Mouse (Mus musculus) cortical plate, adult 2 months (tissue): Measurements from ENCODE around the gene Tnrc6c. TPM values are rescaled to one million over a fixed set of nuclear protein-coding genes. Genes with fewer than 3 reads are reported as not detected.
A peak's percentile ranks its signal among the peaks of the same experiment; 100 is the strongest.

Experiments used
- H3K27ac ChIP-seq: fragments of 200-500 bp; 2 replicates; pipeline ENCODE4 v1.5.1; 2012; ENCODE audit warnings: low read length, control low read depth, inconsistent platforms; ENCODE audit not compliant: insufficient read depth
- H3K4me1 ChIP-seq: fragments of 200-500 bp; 2 replicates; pipeline ENCODE4 v1.6.1; 2011; ENCODE audit warnings: low read length; ENCODE audit not compliant: control insufficient read depth, insufficient read depth
- H3K4me3 ChIP-seq: fragments of 200-500 bp; 2 replicates; pipeline ENCODE4 v1.5.1; 2011; ENCODE audit warnings: mild to moderate bottlenecking, low read length, control low read depth; ENCODE audit not compliant: insufficient read depth
- CTCF ChIP-seq: fragments of 200-500 bp; IDR thresholded peaks from 2 replicates; pipeline ENCODE4 v1.5.1; 2011; ENCODE audit warnings: mild to moderate bottlenecking, control low read depth, low read length; ENCODE audit not compliant: insufficient read depth; ENCODE audit errors: extremely low read depth
- POLR2A ChIP-seq: fragments of 200-500 bp; IDR thresholded peaks from 2 replicates; pipeline ENCODE4 v1.6.1; 2011; ENCODE audit warnings: mild to moderate bottlenecking, low read length, control low read depth; ENCODE audit not compliant: insufficient read depth; ENCODE audit errors: extremely low read depth
- polyA plus RNA-seq: library from polyadenylated mRNA; depleted of rRNA; stranded (reverse); fragments of >200 nt; gene quantifications from 2 replicates; pipeline ENCODE4 v1.2.3, GENCODE M21; 2012; rRNA removed

Tnrc6c gene
- 46.9 and 54.7 TPM in 2 replicates for polyA plus RNA-seq

GRCm38 (mm10) chr11:117653491-117654351 is at the start of gene Tnrc6c:
TSS of gene Tnrc6c (plus strand) at chr11:117654289.
- Histone ChIP-seq H3K27ac (peak within 1 kb of the TSS; percentile 97), H3K4me3 (peak within 1 kb of the TSS; percentile 80), H3K4me1 (peaks cover 2% of the 10 kb centered on the region; the same call in 1 of the 2 replicates)
- TF ChIP-seq CTCF = no peak
- peak; percentile 29; the same call in 1 of the 2 replicates for TF ChIP-seq POLR2A

- TF ChIP-seq CTCF (no peak), POLR2A (no peak)
- no peak overlapping the region for H3K27ac ChIP-seq
- 0 out of 2 replicates have a peak, but pooled peaks cover 2% of the 10 kb centered on the region for H3K4me1 ChIP-seq
- no peak overlapping the region for H3K4me3 ChIP-seq
Measured at GRCm38 (mm10) chr11:117606137-117606536, 48.0 kb upstream of the Tnrc6c start.

- no peak overlapping the region for H3K27ac ChIP-seq
Measured at GRCm38 (mm10) chr11:117606605-117607203, 47.4 kb upstream of the Tnrc6c start.

GRCm38 (mm10) chr11:117608141-117608789 is 45.8 kb upstream of the Tnrc6c start:
- no peak for TF ChIP-seq CTCF
- H3K27ac ChIP-seq = no peak overlapping the region
- H3K4me3 ChIP-seq = no peak overlapping the region
- peaks cover 3% of the 10 kb centered on the region; the same call in 1 of the 2 replicates for H3K4me1 ChIP-seq

More at GRCm38 (mm10) chr11:117606605-117607203, 47.4 kb upstream of the Tnrc6c start:
- TF ChIP-seq POLR2A (no peak), CTCF (no peak)
- H3K4me1 ChIP-seq = peaks cover 3% of the 10 kb centered on the region; the same call in 1 of the 2 replicates
- no peak overlapping the region for H3K4me3 ChIP-seq

- Histone ChIP-seq H3K4me3 (no peak overlapping the region), H3K4me1 (peaks cover 3% of the 10 kb centered on the region; the same call in 1 of the 2 replicates), H3K27ac (no peak overlapping the region)
- TF ChIP-seq CTCF (no peak), POLR2A (no peak)
Measured at GRCm38 (mm10) chr11:117608976-117609375, 45.1 kb upstream of the Tnrc6c start.

- TF ChIP-seq POLR2A (no peak), CTCF (no peak)
- no peak overlapping the region for H3K27ac ChIP-seq
- H3K4me3 ChIP-seq = no peak overlapping the region
Measured at GRCm38 (mm10) chr11:117610589-117610988, 43.5 kb upstream of the Tnrc6c start.

GRCm38 (mm10) chr11:117611068-117611467 is 43.0 kb upstream of the Tnrc6c start:
- Histone ChIP-seq H3K4me1 (peaks cover 3% of the 10 kb centered on the region; the same call in 1 of the 2 replicates), H3K4me3 (peak overlapping the region; percentile 3; the same call in 1 of the 2 replicates), H3K27ac (no peak overlapping the region)
- TF ChIP-seq POLR2A (peak; percentile 62; the same call in 1 of the 2 replicates), CTCF (no peak)

More at GRCm38 (mm10) chr11:117610589-117610988, 43.5 kb upstream of the Tnrc6c start:
- H3K4me1 ChIP-seq = peaks cover 3% of the 10 kb centered on the region; the same call in 1 of the 2 replicates

GRCm38 (mm10) chr11:117611860-117612259 is 42.2 kb upstream of the Tnrc6c start:
- Histone ChIP-seq H3K27ac (no peak overlapping the region), H3K4me3 (no peak overlapping the region), H3K4me1 (peaks cover 3% of the 10 kb centered on the region; the same call in 1 of the 2 replicates)
- TF ChIP-seq CTCF (no peak), POLR2A (no peak)

- H3K4me3 ChIP-seq = no peak overlapping the region
- TF ChIP-seq CTCF (no peak), POLR2A (no peak)
Measured at GRCm38 (mm10) chr11:117612885-117613284, 41.2 kb upstream of the Tnrc6c start.

More at GRCm38 (mm10) chr11:117612885-117613284, 41.2 kb upstream of the Tnrc6c start:
- no peak overlapping the region for H3K27ac ChIP-seq
- H3K4me1 ChIP-seq = peaks cover 7% of the 10 kb centered on the region
